Comparison of ENCODE assay signal across 8 mouse cellular contexts in the genomic region with DNA sequence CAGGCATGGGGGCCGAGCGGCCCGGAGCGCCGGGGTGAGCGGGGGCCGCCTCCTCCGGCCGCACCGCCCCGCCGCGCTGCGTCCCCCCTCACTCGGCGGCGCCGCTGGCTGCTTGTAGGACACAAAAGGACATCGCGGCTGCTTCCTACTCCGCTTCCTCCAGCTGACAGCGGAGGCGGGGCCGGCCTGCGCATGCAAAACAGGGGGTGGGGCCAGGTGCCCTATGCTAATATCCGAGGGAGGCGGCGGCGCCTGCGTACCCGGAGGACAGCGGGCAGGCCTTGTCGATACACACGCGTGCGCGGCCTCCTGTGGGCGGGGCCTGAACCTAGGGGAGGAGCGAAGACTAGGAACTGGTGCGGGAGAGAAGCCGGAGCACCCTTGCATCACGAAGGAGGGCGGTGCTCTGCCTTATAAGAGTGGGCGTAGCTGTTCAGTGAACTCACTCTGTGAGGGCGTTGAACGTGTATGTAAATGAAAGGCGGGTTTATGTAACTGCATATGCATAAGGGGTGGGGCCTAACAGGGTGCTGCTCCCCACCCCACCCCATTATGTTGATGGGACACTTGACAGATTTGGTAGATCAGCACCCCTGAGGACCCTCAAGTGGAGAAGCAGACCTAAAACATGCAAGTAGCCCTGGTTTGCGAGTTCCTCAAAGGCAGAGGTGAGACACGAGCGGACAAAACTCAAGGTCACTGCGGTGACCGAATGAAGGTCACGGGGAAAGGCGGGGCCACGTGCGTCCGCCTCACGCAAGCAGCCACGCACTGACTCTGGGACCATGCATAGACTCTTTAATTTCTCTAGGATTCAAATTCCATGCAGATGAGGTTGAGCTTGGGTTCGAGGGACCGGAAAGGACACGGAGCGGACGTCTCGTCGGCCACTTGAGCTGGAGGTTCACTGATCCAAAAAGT. TPM values are rescaled to one million over a fixed set of nuclear protein-coding genes. Genes with fewer than 3 reads are reported as not detected.
DNase-seq lines count a peak whose midpoint lies in the region; ATAC-seq and TF ChIP-seq lines count a peak whose summit lies in the region.

A gene (minus strand): TSS at position 167 of the 921 bp plus-strand sequence.

- H3K9ac ChIP-seq in heart, embryonic 12.5 days = peak within 1 kb of the TSS; percentile 97
- H3K9ac ChIP-seq in kidney, postnatal 0 days (ENCODE audit: low read depth, low read length) = peak within 1 kb of the TSS; percentile 85
- H3K9ac ChIP-seq in liver, embryonic 11.5 days (ENCODE audit: low read depth, low read length) = peak within 1 kb of the TSS; percentile 74
- H3K9ac ChIP-seq in stomach, embryonic 14.5 days (replicated peaks; ENCODE audit: low read depth, low read length) = peak within 1 kb of the TSS; percentile 29

- peaks cover 28% of the 10 kb centered on the region for H3K27me3 ChIP-seq in heart, embryonic 12.5 days (replicated peaks)
- H3K27me3 ChIP-seq in kidney, postnatal 0 days (ENCODE audit: insufficient read depth, low read length) = peaks cover 20% of the 10 kb centered on the region
- peaks cover 37% of the 10 kb centered on the region for H3K27me3 ChIP-seq in liver, embryonic 11.5 days (replicated peaks; ENCODE audit: control insufficient read depth, insufficient read depth, low read length)
- peaks cover 22% of the 10 kb centered on the region for H3K27me3 ChIP-seq in stomach, embryonic 14.5 days (ENCODE audit: control insufficient read depth, insufficient read depth, low read length)

- peak within 1 kb of the TSS; percentile 88 for H3K4me3 ChIP-seq in heart, embryonic 12.5 days
- peak within 1 kb of the TSS; percentile 77 for H3K4me3 ChIP-seq in kidney, postnatal 0 days (replicated peaks; ENCODE audit: low read depth, low read length)
- H3K4me3 ChIP-seq in liver, embryonic 11.5 days (ENCODE audit: low read depth, low read length) = peak within 1 kb of the TSS; percentile 68
- H3K4me3 ChIP-seq in stomach, embryonic 14.5 days (ENCODE audit: low read depth, low read length) = peak within 1 kb of the TSS; percentile 45

- under 1% methylated on average over 66 of the region's 66 CpGs for WGBS in heart, embryonic 12.5 days
- WGBS in kidney, postnatal 0 days = under 1% methylated on average over 59 of the region's 66 CpGs
- under 1% methylated on average over 61 of the region's 66 CpGs for WGBS in liver, embryonic 11.5 days
- WGBS in stomach, embryonic 14.5 days = 1% methylated on average over 64 of the region's 66 CpGs

- peak; percentile 100 for DNase-seq in CD4-positive helper T cell, adult 2 months (ENCODE audit: low read depth, low spot score)
- DNase-seq in brain, embryonic 18.5 days (ENCODE audit: low read depth, low spot score) = peak; percentile 98
- DNase-seq in kidney, postnatal 0 days (ENCODE audit: low spot score) = peak; percentile 100
- DNase-seq in liver, embryonic 11.5 days (ENCODE audit: low spot score) = peak; percentile 100
- DNase-seq in naive thymus-derived CD4-positive, alpha-beta T cell, adult 2 months (ENCODE audit: low read depth) = peak; percentile 100

- ATAC-seq in erythroid progenitor cell, adult 5-6 weeks (replicated peaks; ENCODE audit: low FRiP score, poor library complexity, severe bottlenecking) = peak; percentile 96
- peak; percentile 95 for ATAC-seq in heart, embryonic 12.5 days (ENCODE audit: insufficient number of reproducible peaks, low FRiP score)
- ATAC-seq in kidney, postnatal 0 days (replicated peaks; ENCODE audit: low FRiP score, low read depth) = peak; percentile 90
- ATAC-seq in liver, embryonic 11.5 days (replicated peaks; ENCODE audit: low FRiP score) = peak; percentile 94
- peak; percentile 94 for ATAC-seq in stomach, embryonic 14.5 days (ENCODE audit: insufficient number of reproducible peaks, insufficient read depth, low FRiP score, low read depth)

- peaks cover 4% of the 10 kb centered on the region; the same call in 1 of the 2 replicates for H3K9me3 ChIP-seq in heart, embryonic 12.5 days (replicated peaks)
- no peaks in the 10 kb centered on the region for H3K9me3 ChIP-seq in kidney, postnatal 0 days (replicated peaks; ENCODE audit: low read length)
- no peaks in the 10 kb centered on the region for H3K9me3 ChIP-seq in liver, embryonic 11.5 days (ENCODE audit: control insufficient read depth, low read length)
- H3K9me3 ChIP-seq in stomach, embryonic 14.5 days (ENCODE audit: control insufficient read depth, low read depth, low read length) = no peaks in the 10 kb centered on the region

- no peak for TF ChIP-seq CTCF in kidney, postnatal 0 days (IDR thresholded peaks at IDR 0.05; ENCODE audit: low read depth)

- H3K4me2 ChIP-seq in heart, embryonic 12.5 days = peak within 1 kb of the TSS; percentile 90
- peak within 1 kb of the TSS; percentile 97 for H3K4me2 ChIP-seq in kidney, postnatal 0 days (ENCODE audit: low read length)
- H3K4me2 ChIP-seq in liver, embryonic 11.5 days = peak within 1 kb of the TSS; percentile 97
- H3K4me2 ChIP-seq in stomach, embryonic 14.5 days (replicated peaks; ENCODE audit: low read depth, low read length) = peak within 1 kb of the TSS; percentile 89

- H3K27ac ChIP-seq in heart, embryonic 12.5 days (ENCODE audit: poor library complexity, severe bottlenecking) = peak within 1 kb of the TSS; percentile 96
- H3K27ac ChIP-seq in kidney, postnatal 0 days = peak within 1 kb of the TSS; percentile 92
- peak within 1 kb of the TSS; percentile 82 for H3K27ac ChIP-seq in liver, embryonic 11.5 days (ENCODE audit: low read depth, low read length)
- H3K27ac ChIP-seq in stomach, embryonic 14.5 days (ENCODE audit: low read length) = peak within 1 kb of the TSS; percentile 56; the same call in 1 of the 2 replicates

- peaks cover 47% of the 10 kb centered on the region for H3K4me1 ChIP-seq in heart, embryonic 12.5 days (replicated peaks)
- peaks cover 9% of the 10 kb centered on the region for H3K4me1 ChIP-seq in kidney, postnatal 0 days (replicated peaks; ENCODE audit: insufficient read depth, low read length)
- H3K4me1 ChIP-seq in liver, embryonic 11.5 days (replicated peaks; ENCODE audit: control insufficient read depth, insufficient read depth, low read length) = peaks cover 36% of the 10 kb centered on the region
- peaks cover 16% of the 10 kb centered on the region for H3K4me1 ChIP-seq in stomach, embryonic 14.5 days (ENCODE audit: control insufficient read depth, insufficient read depth, low read length)

- H3K36me3 ChIP-seq in heart, embryonic 12.5 days = peaks cover 13% of the 10 kb centered on the region
- no peaks in the 10 kb centered on the region for H3K36me3 ChIP-seq in kidney, postnatal 0 days (ENCODE audit: insufficient read depth, low read length)
- peaks cover 5% of the 10 kb centered on the region; the same call in 1 of the 2 replicates for H3K36me3 ChIP-seq in liver, embryonic 11.5 days (ENCODE audit: control insufficient read depth, insufficient read depth, low read length)
- H3K36me3 ChIP-seq in stomach, embryonic 14.5 days (ENCODE audit: control insufficient read depth, insufficient read depth, low read length) = no peaks in the 10 kb centered on the region

RNA-seq across cellular contexts. Expression of the gene that starts here (rescaled TPM):
- 2.9 and 3.4 TPM in 2 replicates for total RNA-seq in erythroid progenitor cell, adult 5-6 weeks (2015; ENCODE audit: low replicate concordance)
- total RNA-seq in erythroid progenitor cell, adult 5-6 weeks (2017; ENCODE audit: low replicate concordance) = 0.61 and 2.7 TPM in 2 replicates
- polyA plus RNA-seq in heart, embryonic 12.5 days (2016; fragmentation: Nextera tagmentation; extraction: Ambion mirVana) = 27.4 and 30.2 TPM in 2 replicates
- 22.7 and 23.0 TPM in 2 replicates for polyA plus RNA-seq in kidney, postnatal 0 days (2015; fragmentation: Nextera tagmentation; extraction: Ambion mirVana)
- 4.1 and 5.9 TPM in 2 replicates for polyA plus RNA-seq in liver, embryonic 11.5 days (2014; fragmentation: Nextera tagmentation; extraction: Ambion mirVana)
- polyA plus RNA-seq in stomach, embryonic 14.5 days (2014; fragmentation: Nextera tagmentation; extraction: Ambion mirVana) = 6.5 and 6.8 TPM in 2 replicates

Comparison
In these comparisons a context has a peak if more than half of its experiments do, and no peak if none do; other contexts are left out.
1. Peak in every context shown above with its lines: DNase-seq, ATAC-seq, H3K4me3 ChIP-seq and H3K27ac ChIP-seq.
2. H3K9ac ChIP-seq: peak in every context shown above with its lines; median percentile 97 in heart, embryonic 12.5 days; 85 in kidney, postnatal 0 days; 74 in liver, embryonic 11.5 days; 29 in stomach, embryonic 14.5 days.